In the genomic region with DNA sequence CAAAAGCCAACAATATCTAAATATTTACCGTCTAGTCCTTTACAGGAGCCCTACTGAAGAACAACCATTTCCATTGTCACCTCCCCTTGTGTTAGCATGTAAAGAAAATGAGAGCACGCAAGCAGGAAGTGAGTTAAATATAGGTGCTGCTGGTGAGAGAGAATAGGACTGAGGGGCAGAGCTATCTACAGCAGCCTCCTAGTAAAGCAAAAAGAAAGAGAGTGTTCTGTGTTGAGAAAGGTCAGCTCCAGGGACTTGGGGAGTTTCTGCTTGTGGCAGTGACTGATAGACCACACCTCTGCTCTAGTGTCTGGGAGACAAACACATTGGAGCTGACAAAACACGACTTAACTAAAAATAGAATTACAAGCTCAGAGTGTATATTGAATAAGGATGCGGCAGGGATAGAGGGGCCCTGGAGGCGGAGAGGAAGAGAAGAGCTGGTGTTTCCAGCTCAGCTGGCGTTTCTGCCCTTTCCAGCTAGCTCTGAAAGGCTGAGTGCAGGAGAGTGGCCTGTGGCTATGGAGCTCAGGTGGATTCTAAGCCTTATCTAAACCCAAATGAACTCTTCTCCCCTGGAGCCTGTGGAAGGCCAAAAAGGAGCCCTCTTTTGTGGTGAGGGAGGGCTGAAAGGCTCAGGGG, we compare ENCODE assay signal across 13 mouse cellular contexts.
DNase-seq lines count a peak whose midpoint lies in the region; ATAC-seq and TF ChIP-seq lines count a peak whose summit lies in the region.
"Had no signal": no experiment of that assay in that cellular context is flagged by ENCODE, and none has a peak within 500 bp of the region (broad histone marks: within the 10 kb centered on the region; RNA-seq: fewer than 3 reads in every experiment).

No protein-coding gene starts in this region.

- H3K36me3 ChIP-seq in forebrain, embryonic 15.5 days, result no peaks in the 10 kb centered on the region
- H3K36me3 ChIP-seq in forebrain, embryonic 12.5 days (replicated peaks), result no peaks in the 10 kb centered on the region
- no peaks in the 10 kb centered on the region for H3K36me3 ChIP-seq in midbrain, embryonic 11.5 days (ENCODE audit: control insufficient read depth, insufficient read depth, low read length)
- H3K36me3 ChIP-seq in midbrain, postnatal 0 days (ENCODE audit: insufficient read depth, low read length), result no peaks in the 10 kb centered on the region
- H3K36me3 ChIP-seq: intestine, embryonic 15.5 days had no signal

- no peak for TF ChIP-seq CTCF in midbrain, postnatal 0 days (IDR thresholded peaks at IDR 0.05)

- H3K9me3 ChIP-seq in forebrain, embryonic 15.5 days, result no peaks in the 10 kb centered on the region
- no peaks in the 10 kb centered on the region for H3K9me3 ChIP-seq in forebrain, embryonic 12.5 days
- no peaks in the 10 kb centered on the region for H3K9me3 ChIP-seq in midbrain, embryonic 11.5 days (ENCODE audit: control insufficient read depth, low read length)
- H3K9me3 ChIP-seq in midbrain, postnatal 0 days (ENCODE audit: low read length), result no peaks in the 10 kb centered on the region
- H3K9me3 ChIP-seq: intestine, embryonic 15.5 days had no signal

- H3K27ac ChIP-seq in forebrain, embryonic 15.5 days (replicated peaks), result no peak overlapping the region
- H3K27ac ChIP-seq in forebrain, embryonic 12.5 days, result no peak overlapping the region
- H3K27ac ChIP-seq in midbrain, embryonic 11.5 days (ENCODE audit: low read depth, low read length), result no peak overlapping the region
- H3K27ac ChIP-seq in midbrain, postnatal 0 days (ENCODE audit: low read depth, low read length), result no peak overlapping the region
- H3K27ac ChIP-seq: intestine, embryonic 15.5 days had no signal

- no peaks in the 10 kb centered on the region for H3K27me3 ChIP-seq in forebrain, embryonic 15.5 days
- no peaks in the 10 kb centered on the region for H3K27me3 ChIP-seq in forebrain, embryonic 12.5 days
- no peaks in the 10 kb centered on the region for H3K27me3 ChIP-seq in midbrain, embryonic 11.5 days (ENCODE audit: control insufficient read depth, insufficient read depth, low read length)
- no peaks in the 10 kb centered on the region for H3K27me3 ChIP-seq in midbrain, postnatal 0 days (ENCODE audit: insufficient read depth, low read length)
- H3K27me3 ChIP-seq: intestine, embryonic 15.5 days had no signal

- H3K4me1 ChIP-seq in forebrain, embryonic 15.5 days, result no peaks in the 10 kb centered on the region
- H3K4me1 ChIP-seq in forebrain, embryonic 12.5 days, result no peaks in the 10 kb centered on the region
- H3K4me1 ChIP-seq in midbrain, embryonic 11.5 days (ENCODE audit: control insufficient read depth, insufficient read depth, low read length), result no peaks in the 10 kb centered on the region
- no peaks in the 10 kb centered on the region for H3K4me1 ChIP-seq in midbrain, postnatal 0 days (ENCODE audit: insufficient read depth, low read length)
- H3K4me1 ChIP-seq: intestine, embryonic 15.5 days had no signal

- H3K4me3 ChIP-seq in forebrain, embryonic 15.5 days, result no peak overlapping the region
- no peak overlapping the region for H3K4me3 ChIP-seq in forebrain, embryonic 12.5 days (replicated peaks)
- H3K4me3 ChIP-seq in midbrain, embryonic 11.5 days (ENCODE audit: low read depth, low read length), result no peak overlapping the region
- no peak overlapping the region for H3K4me3 ChIP-seq in midbrain, postnatal 0 days (ENCODE audit: low read depth, low read length)
- H3K4me3 ChIP-seq: intestine, embryonic 15.5 days had no signal

- H3K9ac ChIP-seq in forebrain, embryonic 15.5 days (replicated peaks), result no peak overlapping the region
- no peak overlapping the region for H3K9ac ChIP-seq in forebrain, embryonic 12.5 days
- H3K9ac ChIP-seq in midbrain, embryonic 11.5 days (ENCODE audit: low read length), result no peak overlapping the region
- H3K9ac ChIP-seq in midbrain, postnatal 0 days (replicated peaks; ENCODE audit: low read length, poor library complexity, severe bottlenecking), result no peak overlapping the region
- H3K9ac ChIP-seq: intestine, embryonic 15.5 days had no signal

- 66% methylated on average over 6 of the region's 6 CpGs for WGBS in forebrain, embryonic 15.5 days
- 61% methylated on average over 6 of the region's 6 CpGs for WGBS in forebrain, embryonic 12.5 days
- WGBS in midbrain, embryonic 11.5 days, result 61% methylated on average over 6 of the region's 6 CpGs
- 55% methylated on average over 6 of the region's 6 CpGs for WGBS in midbrain, postnatal 0 days

- DNase-seq in midbrain, embryonic 11.5 days (ENCODE audit: low spot score, missing footprints), result peak; percentile 35
- DNase-seq in midbrain, postnatal 0 days (ENCODE audit: low spot score), result no peak
- peak; percentile 3 to 33 for DNase-seq in left cerebral cortex, adult 8-10 months (ENCODE audit: low spot score in 2 of 2)
- DNase-seq in right cerebral cortex, adult 2 months (ENCODE audit: low spot score in 2 of 2), result peak; percentile 31 to 38
- no peak for DNase-seq in c-Kit-positive CD71-positive TER-119-positive erythroid progenitor cells, embryonic 14.5 days (ENCODE audit: low spot score)
- DNase-seq in ovary, adult 18-20 months (ENCODE audit: low spot score), result no peak
- DNase-seq: adrenal gland, postnatal 36 days; cerebellum, adult 8-10 months; kidney, postnatal 4 days; thymus, postnatal 14 days had no signal

- no peak overlapping the region for H3K4me2 ChIP-seq in forebrain, embryonic 15.5 days (replicated peaks)
- H3K4me2 ChIP-seq in forebrain, embryonic 12.5 days, result no peak overlapping the region
- no peak overlapping the region for H3K4me2 ChIP-seq in midbrain, embryonic 11.5 days
- no peak overlapping the region for H3K4me2 ChIP-seq in midbrain, postnatal 0 days (ENCODE audit: low read depth, low read length, poor library complexity, severe bottlenecking)
- H3K4me2 ChIP-seq: intestine, embryonic 15.5 days had no signal

- ATAC-seq in forebrain, embryonic 15.5 days (replicated peaks), result 0 out of 2 replicates have a peak, but pooled peaks have one; percentile 26
- no peak for ATAC-seq in forebrain, embryonic 12.5 days (ENCODE audit: low FRiP score)
- no peak for ATAC-seq in midbrain, embryonic 11.5 days (ENCODE audit: low FRiP score)
- no peak for ATAC-seq in midbrain, postnatal 0 days (ENCODE audit: low FRiP score)
- ATAC-seq: intestine, embryonic 15.5 days had no signal

Comparison
In these comparisons a context has a peak if more than half of its experiments do, and no peak if none do; other contexts are left out.
1. DNase-seq: peak in midbrain, embryonic 11.5 days (single experiment), left cerebral cortex, adult 8-10 months (2 of 2) and right cerebral cortex, adult 2 months (2 of 2); none in midbrain, postnatal 0 days (single experiment), c-Kit-positive CD71-positive TER-119-positive erythroid progenitor cells, embryonic 14.5 days (single experiment) and ovary, adult 18-20 months (single experiment).